Mouse (Mus musculus): Measurements from ENCODE around the gene Gnai2. TPM values are rescaled to one million over a fixed set of nuclear protein-coding genes. Genes with fewer than 3 reads are reported as not detected.

Gnai2 gene
- polyA plus RNA-seq, 1 experiment from 2014 or later: 397 TPM

DNA sequence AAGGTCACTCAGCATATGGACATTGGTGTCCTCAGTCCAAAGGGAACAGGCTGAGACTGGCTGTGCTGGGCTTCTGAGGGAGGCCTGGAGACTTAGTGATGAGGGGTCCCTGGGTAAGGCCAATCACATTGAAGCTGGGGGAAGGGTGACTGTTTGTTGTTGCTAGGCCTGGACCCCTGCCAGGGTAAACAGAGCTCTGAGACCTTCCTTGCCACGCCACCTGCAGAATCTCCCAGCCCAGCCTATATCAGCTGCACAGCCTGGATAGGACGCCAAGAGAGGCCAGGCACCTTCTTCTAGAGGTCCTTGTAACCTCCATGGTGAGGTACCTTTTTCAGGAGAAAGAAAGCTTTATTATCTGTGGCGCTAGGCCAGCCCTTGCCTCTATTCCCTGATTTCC lies 33.7 kb upstream of the Gnai2 start:
- peaks cover 32% of the 10 kb centered on the region for H3K4me1 ChIP-seq
- no peak overlapping the region for H3K4me2 ChIP-seq
- H3K27ac ChIP-seq: no peak overlapping the region
- 59% methylated on average over 3 of the region's 3 CpGs for WGBS
- H3K9me3 ChIP-seq (replicated peaks): no peaks in the 10 kb centered on the region
- no peak overlapping the region for H3K4me3 ChIP-seq
- no peaks in the 10 kb centered on the region for H3K36me3 ChIP-seq (ENCODE audit: poor library complexity, severe bottlenecking)
- no peak for ATAC-seq
- H3K9ac ChIP-seq: no peak overlapping the region
- H3K27me3 ChIP-seq: peaks cover 43% of the 10 kb centered on the region

DNA sequence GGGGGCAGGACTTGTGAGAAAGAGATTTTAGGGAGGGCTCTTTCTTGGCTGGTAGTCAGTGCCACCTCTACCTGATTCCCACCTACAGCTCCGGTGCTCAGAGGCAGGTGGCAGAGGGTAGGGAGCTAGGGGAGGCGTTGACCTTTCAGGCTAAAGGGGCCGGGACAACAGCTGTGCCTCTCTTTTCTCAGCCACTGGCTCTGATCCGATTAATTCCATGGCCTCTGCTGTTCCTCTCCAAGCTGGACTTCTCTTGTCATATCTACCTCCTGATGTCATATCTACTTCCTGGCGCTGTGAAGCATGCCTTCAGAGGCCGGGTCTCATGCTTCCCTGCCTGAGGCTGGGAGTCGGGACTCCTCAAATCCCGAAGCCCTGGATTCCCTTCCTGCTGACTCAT lies 32.8 kb upstream of the Gnai2 start:
- no peaks in the 10 kb centered on the region for H3K9me3 ChIP-seq (replicated peaks)
- no peaks in the 10 kb centered on the region for H3K36me3 ChIP-seq (ENCODE audit: poor library complexity, severe bottlenecking)
- 30% methylated on average over 8 of the region's 8 CpGs for WGBS
- no peak overlapping the region for H3K4me3 ChIP-seq
- H3K9ac ChIP-seq: no peak overlapping the region
- H3K27me3 ChIP-seq: peaks cover 43% of the 10 kb centered on the region
- H3K27ac ChIP-seq: no peak overlapping the region
- no peak for ATAC-seq
- peaks cover 40% of the 10 kb centered on the region for H3K4me1 ChIP-seq
- no peak overlapping the region for H3K4me2 ChIP-seq

DNA sequence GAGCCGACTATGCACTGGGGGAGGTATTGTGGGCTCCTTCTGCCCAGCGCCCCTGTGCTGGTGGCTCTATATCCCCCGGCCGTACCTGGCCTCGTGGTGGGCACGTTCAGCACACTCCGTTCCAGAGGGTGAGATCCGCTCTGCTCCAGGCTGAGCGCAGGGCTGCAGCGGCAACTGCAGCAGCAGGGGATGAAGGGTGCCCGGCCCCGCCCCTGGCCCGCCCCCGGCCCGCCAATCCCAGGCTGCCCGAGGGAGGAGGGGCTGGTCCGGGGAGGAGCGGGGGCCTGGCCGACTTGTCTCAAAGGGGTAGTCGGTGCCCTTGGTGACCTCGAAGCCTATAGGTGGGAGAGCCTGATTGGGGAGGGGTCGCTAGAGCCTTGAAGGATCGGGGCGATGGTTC lies 32.1 kb upstream of the Gnai2 start:
- Histone ChIP-seq H3K27ac (no peak overlapping the region; the same call in 1 of the 2 replicates), H3K36me3 (ENCODE audit: poor library complexity, severe bottlenecking) (no peaks in the 10 kb centered on the region), H3K4me3 (peak overlapping the region; percentile 40), H3K27me3 (peaks cover 43% of the 10 kb centered on the region), H3K4me1 (peaks cover 40% of the 10 kb centered on the region), H3K9me3 (replicated peaks) (no peaks in the 10 kb centered on the region), H3K4me2 (peak overlapping the region; percentile 81), H3K9ac (peak overlapping the region; percentile 59)
- peak; percentile 93 for ATAC-seq
- under 1% methylated on average over 24 of the region's 24 CpGs for WGBS

DNA sequence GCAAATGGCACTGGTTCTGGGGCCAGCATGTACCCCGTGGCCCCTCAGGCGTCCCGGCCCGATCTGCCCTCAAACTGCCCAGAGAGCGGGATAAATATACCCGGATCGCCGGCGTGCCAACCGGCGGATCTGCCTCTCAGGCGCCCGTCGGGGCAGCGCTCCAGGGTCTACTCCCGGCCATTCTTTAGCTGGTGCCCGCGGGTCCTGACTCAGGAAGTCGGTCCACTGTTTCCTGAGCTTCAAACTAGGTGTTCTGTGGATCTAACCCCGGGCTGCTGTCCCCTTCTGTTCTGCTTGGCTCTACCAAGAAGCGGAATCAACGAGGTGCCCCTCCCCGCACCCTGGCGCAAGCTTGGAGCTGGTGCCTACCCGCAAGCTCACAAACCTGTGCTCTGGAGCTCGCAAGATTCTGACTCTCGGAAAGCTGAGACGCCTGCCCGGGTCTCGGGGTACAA lies 31.6 kb upstream of the Gnai2 start:
- peak overlapping the region; percentile 40 for H3K4me3 ChIP-seq
- peaks cover 40% of the 10 kb centered on the region for H3K4me1 ChIP-seq
- under 1% methylated on average over 30 of the region's 30 CpGs for WGBS
- peak overlapping the region; percentile 81 for H3K4me2 ChIP-seq
- H3K27me3 ChIP-seq: peaks cover 43% of the 10 kb centered on the region
- ATAC-seq: peak; percentile 13
- H3K9ac ChIP-seq: peak overlapping the region; percentile 59
- no peak overlapping the region; the same call in 1 of the 2 replicates for H3K27ac ChIP-seq
- H3K9me3 ChIP-seq (replicated peaks): no peaks in the 10 kb centered on the region
- H3K36me3 ChIP-seq (ENCODE audit: poor library complexity, severe bottlenecking): no peaks in the 10 kb centered on the region

DNA sequence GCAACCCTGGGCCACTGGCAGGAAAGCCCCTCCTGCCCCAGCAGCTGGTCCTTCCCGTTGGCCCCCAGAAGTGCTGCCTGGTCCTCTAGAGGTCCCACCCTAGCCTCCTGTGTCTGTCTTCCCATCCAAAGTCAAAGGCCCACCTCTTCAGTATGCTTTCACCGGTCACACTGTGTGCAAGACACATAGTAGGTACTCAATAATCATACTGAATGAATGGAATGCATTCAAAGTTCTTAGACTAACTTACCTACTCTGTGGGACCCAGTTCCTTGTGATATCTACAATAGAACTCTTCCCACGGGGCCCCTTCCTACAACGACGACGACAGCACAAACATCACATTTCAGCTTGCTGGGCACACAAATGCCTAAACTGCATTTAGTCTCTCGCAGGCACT lies 30.1 kb upstream of the Gnai2 start:
- no peaks in the 10 kb centered on the region for H3K36me3 ChIP-seq (ENCODE audit: poor library complexity, severe bottlenecking)
- H3K27ac ChIP-seq: no peak overlapping the region
- H3K4me2 ChIP-seq: no peak overlapping the region
- peaks cover 47% of the 10 kb centered on the region for H3K4me1 ChIP-seq
- H3K27me3 ChIP-seq: peaks cover 43% of the 10 kb centered on the region
- H3K4me3 ChIP-seq: no peak overlapping the region
- ATAC-seq: no peak
- WGBS: 83% methylated on average over 7 of the region's 7 CpGs
- no peaks in the 10 kb centered on the region for H3K9me3 ChIP-seq (replicated peaks)
- H3K9ac ChIP-seq: no peak overlapping the region

DNA sequence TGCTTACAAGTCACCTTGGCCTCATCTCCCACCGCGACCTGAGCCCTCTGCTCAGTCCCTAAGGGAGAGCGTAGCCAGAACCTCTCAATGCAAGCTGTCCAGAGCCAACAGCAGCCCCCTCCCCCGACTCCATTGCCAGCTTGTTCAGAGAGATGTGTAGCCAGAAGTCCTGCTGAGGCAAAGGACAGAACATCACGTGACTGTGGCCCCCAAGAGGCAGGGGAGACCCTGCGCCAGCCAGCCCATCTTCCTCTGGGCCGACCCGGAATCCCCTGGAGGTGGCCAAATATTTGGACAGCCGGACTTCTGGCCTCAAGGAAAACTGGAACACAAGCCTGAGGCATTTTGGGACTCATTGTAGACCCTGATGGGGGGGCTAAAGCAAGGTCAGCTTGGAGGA lies 28.4 kb upstream of the Gnai2 start:
- 0 out of 2 replicates have a peak overlapping the region, but pooled peaks have one; percentile 14 for H3K4me2 ChIP-seq
- H3K4me3 ChIP-seq: no peak overlapping the region
- WGBS: 55% methylated on average over 9 of the region's 9 CpGs
- ATAC-seq: no peak
- H3K36me3 ChIP-seq (ENCODE audit: poor library complexity, severe bottlenecking): no peaks in the 10 kb centered on the region
- peak overlapping the region; percentile 34; the same call in 1 of the 2 replicates for H3K9ac ChIP-seq
- H3K9me3 ChIP-seq (replicated peaks): no peaks in the 10 kb centered on the region
- H3K4me1 ChIP-seq: peaks cover 57% of the 10 kb centered on the region
- no peak overlapping the region for H3K27ac ChIP-seq
- H3K27me3 ChIP-seq: peaks cover 36% of the 10 kb centered on the region

DNA sequence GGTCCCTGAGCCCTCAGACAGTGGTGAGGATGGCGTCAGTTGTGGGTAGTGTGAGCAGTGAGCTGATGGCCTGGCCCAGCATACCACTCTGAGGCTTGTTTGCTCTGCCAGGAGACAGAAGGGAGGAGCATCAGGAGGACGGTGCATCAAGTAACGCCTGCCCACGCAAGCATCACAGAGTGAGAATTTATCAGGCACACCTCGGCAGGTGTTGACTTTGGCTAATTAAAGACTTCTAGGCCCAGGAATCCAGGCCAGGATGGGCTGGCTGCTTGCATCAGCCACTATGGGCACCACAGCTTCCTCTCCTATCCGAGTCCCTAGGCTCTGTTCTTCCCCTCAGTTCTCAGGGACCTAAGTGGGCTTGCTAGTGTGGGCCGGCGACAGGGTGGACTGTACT lies 27.2 kb upstream of the Gnai2 start:
- 86% methylated on average over 8 of the region's 8 CpGs for WGBS
- Histone ChIP-seq H3K4me3 (no peak overlapping the region), H3K27ac (no peak overlapping the region), H3K36me3 (ENCODE audit: poor library complexity, severe bottlenecking) (no peaks in the 10 kb centered on the region), H3K27me3 (peaks cover 26% of the 10 kb centered on the region), H3K4me1 (peaks cover 48% of the 10 kb centered on the region), H3K9ac (no peak overlapping the region), H3K9me3 (replicated peaks) (no peaks in the 10 kb centered on the region), H3K4me2 (no peak overlapping the region)
- ATAC-seq: no peak

DNA sequence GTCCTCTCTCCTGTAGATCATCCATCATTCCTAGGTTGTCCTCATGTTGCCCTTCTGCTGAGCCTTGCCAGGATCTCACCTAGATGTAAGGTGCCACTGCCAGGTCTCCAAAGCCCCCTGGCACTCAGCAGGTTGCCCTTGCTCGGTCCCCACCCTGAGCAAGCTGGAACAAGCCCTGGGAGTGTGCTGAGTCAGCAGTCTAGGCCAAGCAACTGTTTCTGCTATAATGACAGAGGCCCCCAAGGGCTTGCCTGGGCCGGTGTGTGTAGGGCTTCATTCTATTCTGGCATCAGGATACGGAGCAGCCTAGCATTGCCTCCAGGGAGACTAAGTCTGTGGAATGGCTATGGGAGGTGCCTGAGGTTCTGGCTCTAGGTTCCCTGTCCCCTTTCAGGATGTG lies 25.6 kb upstream of the Gnai2 start:
- Histone ChIP-seq H3K4me3 (no peak overlapping the region), H3K27me3 (peaks cover 11% of the 10 kb centered on the region), H3K36me3 (ENCODE audit: poor library complexity, severe bottlenecking) (no peaks in the 10 kb centered on the region), H3K4me2 (no peak overlapping the region), H3K4me1 (peaks cover 33% of the 10 kb centered on the region), H3K27ac (no peak overlapping the region), H3K9me3 (replicated peaks) (no peaks in the 10 kb centered on the region), H3K9ac (no peak overlapping the region)
- no peak for ATAC-seq
- 71% methylated on average over 3 of the region's 3 CpGs for WGBS

DNA sequence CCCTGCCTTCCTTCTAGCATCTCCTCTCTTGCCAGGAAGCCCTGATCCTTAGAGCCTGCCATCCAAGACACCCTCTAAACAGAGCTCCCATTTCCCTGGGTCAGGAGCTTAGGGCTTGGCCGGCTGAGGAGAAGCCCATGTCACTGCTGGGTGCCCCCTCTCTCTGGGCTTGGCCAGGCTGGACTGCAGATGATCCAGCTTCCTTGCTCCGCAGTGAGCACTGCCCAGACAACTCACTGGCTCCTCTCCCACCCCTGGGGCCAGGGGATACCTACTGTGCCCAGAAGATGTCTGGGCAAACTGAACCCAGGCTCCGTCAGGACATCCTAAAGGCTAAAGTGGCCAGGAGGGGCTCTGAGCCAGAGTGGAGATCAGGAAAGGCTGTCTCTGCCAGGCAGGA lies 24.8 kb upstream of the Gnai2 start:
- no peaks in the 10 kb centered on the region for H3K9me3 ChIP-seq (replicated peaks)
- H3K36me3 ChIP-seq (ENCODE audit: poor library complexity, severe bottlenecking): no peaks in the 10 kb centered on the region
- WGBS: 71% methylated on average over 3 of the region's 3 CpGs
- peak overlapping the region; percentile 5; the same call in 1 of the 2 replicates for H3K4me2 ChIP-seq
- H3K27ac ChIP-seq: peak overlapping the region; percentile 71
- ATAC-seq: peak; percentile 37
- H3K4me3 ChIP-seq: no peak overlapping the region
- 0 out of 2 replicates have a peak overlapping the region, but pooled peaks have one; percentile 37 for H3K9ac ChIP-seq
- peaks cover 3% of the 10 kb centered on the region for H3K27me3 ChIP-seq
- H3K4me1 ChIP-seq: peaks cover 30% of the 10 kb centered on the region

DNA sequence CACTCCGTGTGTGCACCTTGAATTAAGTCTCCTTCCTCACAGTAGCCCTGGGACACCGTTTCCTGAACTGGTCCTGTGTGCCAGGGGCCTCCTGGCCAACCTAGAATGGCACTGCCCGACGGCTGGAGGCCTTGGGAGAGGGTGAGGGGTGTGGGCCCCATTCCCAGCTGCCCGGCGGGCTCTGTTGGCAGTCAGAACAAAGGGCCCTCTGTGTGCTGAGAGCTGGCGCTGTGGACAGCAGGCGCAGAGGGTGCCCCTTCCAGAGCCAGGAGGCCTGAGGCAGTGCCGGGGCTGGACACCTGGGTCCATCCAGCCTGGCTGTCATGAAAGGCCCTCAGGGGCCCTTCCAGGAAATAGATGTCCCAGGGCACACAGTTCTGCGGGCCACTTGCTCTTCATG lies 24.4 kb upstream of the Gnai2 start:
- Histone ChIP-seq H3K4me2 (peak overlapping the region; percentile 5; the same call in 1 of the 2 replicates), H3K36me3 (ENCODE audit: poor library complexity, severe bottlenecking) (no peaks in the 10 kb centered on the region), H3K27ac (peak overlapping the region; percentile 71), H3K9ac (0 out of 2 replicates have a peak overlapping the region, but pooled peaks have one; percentile 37), H3K27me3 (no peaks in the 10 kb centered on the region), H3K4me1 (peaks cover 30% of the 10 kb centered on the region), H3K4me3 (no peak overlapping the region), H3K9me3 (replicated peaks) (no peaks in the 10 kb centered on the region)
- peak; percentile 88 for ATAC-seq
- 58% methylated on average over 10 of the region's 10 CpGs for WGBS

DNA sequence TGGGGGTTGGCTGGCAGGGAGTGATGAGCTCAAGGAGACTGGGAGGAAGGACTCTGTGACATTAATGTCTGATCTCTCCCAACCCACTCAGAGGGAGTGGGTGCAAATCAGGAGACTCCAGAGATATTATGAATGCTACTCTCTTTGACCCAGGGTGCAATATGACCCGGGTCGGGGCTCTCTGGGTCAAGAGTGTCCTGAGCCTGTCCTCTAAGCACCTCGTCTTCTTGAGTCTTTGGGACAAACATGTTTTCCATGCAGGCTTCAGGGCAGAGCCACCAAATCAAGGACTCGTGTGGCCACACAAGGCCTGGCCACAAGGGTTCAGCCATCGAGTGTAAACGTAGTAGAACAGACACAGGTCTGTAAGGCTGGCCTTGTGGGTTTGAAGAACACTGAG lies 22.9 kb upstream of the Gnai2 start:
- 88% methylated on average over 6 of the region's 6 CpGs for WGBS
- no peaks in the 10 kb centered on the region for H3K9me3 ChIP-seq (replicated peaks)

DNA sequence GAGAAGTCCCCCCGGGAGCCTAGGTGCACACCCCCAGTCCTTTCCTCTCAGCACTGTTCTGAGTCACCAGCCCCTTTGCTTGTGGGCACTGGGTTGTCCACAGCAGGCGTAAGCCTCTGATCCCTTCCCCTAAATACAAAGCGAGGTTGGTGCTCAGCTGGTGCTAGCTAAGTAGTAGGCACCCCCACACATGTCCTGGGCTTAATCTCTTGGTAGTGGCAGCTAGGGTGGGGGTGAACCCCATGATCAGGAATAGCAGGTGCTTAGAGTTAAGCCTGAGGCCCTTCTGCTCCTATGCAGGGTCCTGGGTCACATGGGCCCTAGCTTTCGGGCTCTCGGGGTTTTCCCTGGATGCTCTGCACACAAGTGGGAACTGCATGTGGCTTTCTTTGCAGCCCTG lies 22.0 kb upstream of the Gnai2 start:
- Histone ChIP-seq H3K4me3 (no peak overlapping the region), H3K27ac (no peak overlapping the region), H3K9me3 (replicated peaks) (no peaks in the 10 kb centered on the region), H3K27me3 (no peaks in the 10 kb centered on the region), H3K4me1 (peaks cover 22% of the 10 kb centered on the region), H3K9ac (no peak overlapping the region), H3K36me3 (ENCODE audit: poor library complexity, severe bottlenecking) (no peaks in the 10 kb centered on the region), H3K4me2 (no peak overlapping the region)
- ATAC-seq: no peak
- 92% methylated on average over 5 of the region's 5 CpGs for WGBS

More for the DNA sequence above, 22.9 kb upstream of the Gnai2 start:
- no peak for ATAC-seq
- Histone ChIP-seq H3K4me2 (no peak overlapping the region), H3K4me3 (no peak overlapping the region), H3K36me3 (ENCODE audit: poor library complexity, severe bottlenecking) (no peaks in the 10 kb centered on the region), H3K27ac (no peak overlapping the region), H3K27me3 (no peaks in the 10 kb centered on the region), H3K9ac (no peak overlapping the region), H3K4me1 (peaks cover 22% of the 10 kb centered on the region)

DNA sequence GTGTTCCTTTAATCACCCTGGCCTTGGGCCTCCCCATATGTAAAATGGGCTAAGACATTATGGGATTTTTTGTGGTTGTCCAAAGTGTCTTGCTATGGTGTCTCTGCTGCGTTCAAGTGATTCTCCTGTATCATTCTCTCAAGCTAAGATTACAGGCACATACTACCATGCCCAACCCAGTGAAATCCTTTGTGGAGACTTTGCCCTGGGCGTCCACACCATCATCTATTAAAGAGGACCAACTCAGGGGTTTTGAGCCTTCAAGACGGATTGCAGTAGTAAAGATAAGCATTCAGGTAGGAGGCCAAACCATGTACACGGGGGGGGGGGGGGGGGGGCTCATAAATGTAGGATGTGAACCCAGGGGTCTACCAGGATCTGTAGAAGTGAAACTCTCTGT lies 19.4 kb upstream of the Gnai2 start:
- Histone ChIP-seq H3K27ac (no peak overlapping the region), H3K9ac (no peak overlapping the region), H3K27me3 (no peaks in the 10 kb centered on the region), H3K9me3 (replicated peaks) (no peaks in the 10 kb centered on the region), H3K4me3 (no peak overlapping the region), H3K36me3 (ENCODE audit: poor library complexity, severe bottlenecking) (no peaks in the 10 kb centered on the region), H3K4me2 (no peak overlapping the region), H3K4me1 (peaks cover 31% of the 10 kb centered on the region)
- 83% methylated on average over 4 of the region's 4 CpGs for WGBS
- no peak for ATAC-seq
